9 mouse cellular contexts compared by ENCODE assay signal in the genomic region with DNA sequence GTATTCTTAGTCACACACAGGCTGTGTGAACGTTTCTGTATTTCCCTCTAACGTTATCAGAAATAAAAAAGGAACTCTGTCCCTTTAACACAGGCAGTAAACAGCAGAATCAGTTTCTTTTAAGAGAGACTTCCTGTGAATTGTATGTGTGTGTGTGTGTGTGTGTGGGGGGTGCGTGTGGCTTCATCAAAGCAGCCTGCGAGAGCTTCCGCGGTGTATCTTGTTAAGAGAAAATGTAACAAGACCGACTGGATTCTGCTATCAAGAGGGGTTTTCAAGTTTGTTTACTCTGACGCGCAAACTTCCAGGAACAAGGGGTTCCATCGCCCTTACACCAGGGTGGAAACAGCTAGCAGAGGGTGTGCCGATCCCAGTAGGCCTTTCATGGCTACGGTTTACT.
A peak's percentile ranks its signal among the peaks of the same experiment; 100 is the strongest.
DNase-seq lines count a peak whose midpoint lies in the region; ATAC-seq and TF ChIP-seq lines count a peak whose summit lies in the region.
"Had no signal": no experiment of that assay in that cellular context is flagged by ENCODE, and none has a peak within 500 bp of the region (broad histone marks: within the 10 kb centered on the region; RNA-seq: fewer than 3 reads in every experiment).

No protein-coding gene starts in this region.

- H3K4me2 ChIP-seq in liver, embryonic 16.5 days (ENCODE audit: low read depth, low read length), result no peak overlapping the region
- no peak overlapping the region for H3K4me2 ChIP-seq in midbrain, embryonic 13.5 days (replicated peaks)
- no peak overlapping the region for H3K4me2 ChIP-seq in forebrain, embryonic 13.5 days

- WGBS in liver, embryonic 16.5 days (ENCODE audit: insufficient replicate concordance), result 15% methylated on average over 12 of the region's 12 CpGs
- 71% methylated on average over 12 of the region's 12 CpGs for WGBS in midbrain, embryonic 13.5 days
- 68% methylated on average over 12 of the region's 12 CpGs for WGBS in forebrain, embryonic 13.5 days

- H3K4me3 ChIP-seq in gastrocnemius, adult 2 months, result peak overlapping the region; percentile 55
- H3K4me3 ChIP-seq in liver, embryonic 16.5 days (ENCODE audit: low read depth, low read length), result no peak overlapping the region
- H3K4me3 ChIP-seq in midbrain, embryonic 13.5 days (replicated peaks), result no peak overlapping the region
- no peak overlapping the region for H3K4me3 ChIP-seq in forebrain, embryonic 13.5 days

- peak; percentile 89 for ATAC-seq in granulocyte monocyte progenitor cell, adult 5-6 weeks (replicated peaks; ENCODE audit: poor library complexity, severe bottlenecking)
- ATAC-seq in liver, embryonic 16.5 days (ENCODE audit: low read depth), result peak; percentile 19; the same call in 1 of the 2 replicates
- ATAC-seq in midbrain, embryonic 13.5 days, result no peak
- no peak for ATAC-seq in forebrain, embryonic 13.5 days

- H3K9me3 ChIP-seq in liver, embryonic 16.5 days (replicated peaks; ENCODE audit: control insufficient read depth, low read length), result no peaks in the 10 kb centered on the region
- H3K9me3 ChIP-seq in midbrain, embryonic 13.5 days, result no peaks in the 10 kb centered on the region
- no peaks in the 10 kb centered on the region for H3K9me3 ChIP-seq in forebrain, embryonic 13.5 days (replicated peaks)

- no peaks in the 10 kb centered on the region for H3K36me3 ChIP-seq in liver, embryonic 16.5 days (ENCODE audit: control insufficient read depth, insufficient read depth)
- H3K36me3 ChIP-seq in splenic B cell, adult 2 months (ENCODE audit: control insufficient read depth, insufficient read depth, low read length, poor library complexity, severe bottlenecking), result no peaks in the 10 kb centered on the region; the same call in 1 of the 2 replicates
- no peaks in the 10 kb centered on the region for H3K36me3 ChIP-seq in midbrain, embryonic 13.5 days
- no peaks in the 10 kb centered on the region for H3K36me3 ChIP-seq in forebrain, embryonic 13.5 days (ENCODE audit: poor library complexity, severe bottlenecking)

- DNase-seq in gastrocnemius, adult 2 months, result no peak
- DNase-seq in gastrocnemius, postnatal 25 days, result no peak
- peak; percentile 76 for DNase-seq in splenic B cell, adult 2 months (ENCODE audit: low read depth, low spot score)
- DNase-seq in frontal cortex, postnatal 14 days (ENCODE audit: low spot score in 2 of 2), result no peak
- DNase-seq: cerebellum, adult 8-10 months had no signal

- peak overlapping the region; percentile 50 for H3K27ac ChIP-seq in gastrocnemius, adult 2 months
- no peak overlapping the region for H3K27ac ChIP-seq in liver, embryonic 16.5 days (ENCODE audit: low read length)
- no peak overlapping the region for H3K27ac ChIP-seq in midbrain, embryonic 13.5 days
- H3K27ac ChIP-seq in forebrain, embryonic 13.5 days, result no peak overlapping the region

- no peak overlapping the region for H3K9ac ChIP-seq in liver, embryonic 16.5 days (ENCODE audit: low read depth, low read length)
- no peak overlapping the region for H3K9ac ChIP-seq in midbrain, embryonic 13.5 days (replicated peaks)
- H3K9ac ChIP-seq in forebrain, embryonic 13.5 days, result no peak overlapping the region

- intact Hi-C loops in gastrocnemius, adult 2 months (cut with DNase I), result no loop called here

- peaks cover 5% of the 10 kb centered on the region for H3K4me1 ChIP-seq in liver, embryonic 16.5 days (ENCODE audit: control insufficient read depth, low read depth, low read length)
- no peaks in the 10 kb centered on the region; the same call in 1 of the 2 replicates for H3K4me1 ChIP-seq in midbrain, embryonic 13.5 days (replicated peaks)
- H3K4me1 ChIP-seq in forebrain, embryonic 13.5 days, result peaks cover 19% of the 10 kb centered on the region

- H3K27me3 ChIP-seq in liver, embryonic 16.5 days (ENCODE audit: control insufficient read depth, insufficient read depth, low read depth, low read length), result no peaks in the 10 kb centered on the region
- H3K27me3 ChIP-seq in splenic B cell, adult 2 months (ENCODE audit: control insufficient read depth, insufficient read depth, low read length, poor library complexity, severe bottlenecking), result no peaks in the 10 kb centered on the region
- H3K27me3 ChIP-seq in midbrain, embryonic 13.5 days, result peaks cover 6% of the 10 kb centered on the region; the same call in 1 of the 2 replicates
- H3K27me3 ChIP-seq in forebrain, embryonic 13.5 days, result no peaks in the 10 kb centered on the region; the same call in 1 of the 2 replicates

- TF ChIP-seq CTCF in gastrocnemius, adult 2 months (IDR thresholded peaks at IDR 0.05), result no peak

Comparison
In these comparisons a context has a peak if more than half of its experiments do, and no peak if none do; other contexts are left out.
1. ATAC-seq: peak in granulocyte monocyte progenitor cell, adult 5-6 weeks (single experiment) and liver, embryonic 16.5 days (single experiment); none in midbrain, embryonic 13.5 days (single experiment) and forebrain, embryonic 13.5 days (single experiment).